Mouse (Mus musculus) hindbrain, embryonic 12.5 days (tissue): ENCODE measurements around the gene Ttc24. TPM values are rescaled to one million over a fixed set of nuclear protein-coding genes. Genes with fewer than 3 reads are reported as not detected.

Source experiments
- ATAC-seq: fragments of 200-750 bp; cut with Nextera tagmentation; 2 replicates; pipeline ENCODE4 v1.8.0; 2017; ENCODE audit warnings: moderate TSS enrichment; ENCODE audit not compliant: low FRiP score
- H3K27ac ChIP-seq: fragments of 300-500 bp; sonication (generic); 2 replicates; pipeline ENCODE4 v1.5.1; 2016; ENCODE audit warnings: mild to moderate bottlenecking
- H3K27me3 ChIP-seq: fragments of 300-500 bp; sonication (generic); 2 replicates; pipeline ENCODE4 v1.6.1; 2016; ENCODE audit warnings: mild to moderate bottlenecking
- H3K36me3 ChIP-seq: fragments of 300-500 bp; sonication (generic); 2 replicates; pipeline ENCODE4 v1.6.1; 2016; ENCODE audit warnings: mild to moderate bottlenecking
- H3K4me1 ChIP-seq: fragments of 300-500 bp; sonication (generic); 2 replicates; pipeline ENCODE4 v1.6.1; 2016
- H3K4me2 ChIP-seq: fragments of 300-500 bp; sonication (generic); replicated peaks from 2 replicates; pipeline ENCODE4 v1.6.1; 2016; ENCODE audit warnings: mild to moderate bottlenecking
- H3K4me3 ChIP-seq: fragments of 300-500 bp; sonication (generic); 2 replicates; pipeline ENCODE4 v1.5.1; 2016; ENCODE audit warnings: mild to moderate bottlenecking
- H3K9ac ChIP-seq: fragments of 300-500 bp; sonication (generic); 2 replicates; pipeline ENCODE4 v1.6.1; 2016; ENCODE audit warnings: mild to moderate bottlenecking, moderate library complexity
- H3K9me3 ChIP-seq: fragments of 300-500 bp; sonication (generic); replicated peaks from 2 replicates; pipeline ENCODE4 v1.6.1; 2016; ENCODE audit warnings: mild to moderate bottlenecking
- WGBS: fragments of 180-500 bp; shearing (Covaris S2); methylation state at CpG from one replicate; pipeline ENCODE4 v1.1.7; 2016; 5-methylcytosine and 5-hydroxymethylcytosine counted together
- polyA plus RNA-seq: library from polyadenylated mRNA; unstranded; fragments of >200 nt; fragmentation: Nextera tagmentation; extraction: Ambion mirVana; gene quantifications from 2 replicates; pipeline ENCODE4 v1.2.1, GENCODE M21; 2016

Ttc24 gene
- polyA plus RNA-seq, 1 experiment from 2014 or later: 0.36 TPM

GRCm38 (mm10) chr3:88097666-88098065 lies 19.6 kb upstream of the Ttc24 start:
- H3K27ac ChIP-seq: no peak overlapping the region
- 86% methylated on average over 6 of the region's 6 CpGs for WGBS
- H3K4me3 ChIP-seq: no peak overlapping the region
- H3K36me3 ChIP-seq: peaks cover 52% of the 10 kb centered on the region
- ATAC-seq: no peak
- H3K9ac ChIP-seq: no peak overlapping the region
- no peaks in the 10 kb centered on the region for H3K9me3 ChIP-seq
- no peaks in the 10 kb centered on the region for H3K4me1 ChIP-seq
- H3K4me2 ChIP-seq: no peak overlapping the region
- no peaks in the 10 kb centered on the region for H3K27me3 ChIP-seq

- 84% methylated on average over 5 of the region's 5 CpGs for WGBS
- H3K9me3 ChIP-seq: no peaks in the 10 kb centered on the region
- no peak overlapping the region for H3K9ac ChIP-seq
- H3K27ac ChIP-seq: no peak overlapping the region; the same call in 1 of the 2 replicates
- no peaks in the 10 kb centered on the region for H3K27me3 ChIP-seq
- H3K4me3 ChIP-seq: no peak overlapping the region
- no peaks in the 10 kb centered on the region for H3K4me1 ChIP-seq
- no peak overlapping the region for H3K4me2 ChIP-seq
- peaks cover 51% of the 10 kb centered on the region for H3K36me3 ChIP-seq
- no peak for ATAC-seq
Observed at GRCm38 (mm10) chr3:88094126-88094525, 16.0 kb upstream of the Ttc24 start.

GRCm38 (mm10) chr3:88090616-88091015 lies 12.5 kb upstream of the Ttc24 start:
- 93% methylated on average over 6 of the region's 6 CpGs for WGBS
- Histone ChIP-seq H3K36me3 (peaks cover 32% of the 10 kb centered on the region), H3K4me2 (no peak overlapping the region), H3K9ac (peak overlapping the region; percentile 18; the same call in 1 of the 2 replicates), H3K4me3 (no peak overlapping the region), H3K27me3 (no peaks in the 10 kb centered on the region), H3K27ac (no peak overlapping the region), H3K9me3 (no peaks in the 10 kb centered on the region), H3K4me1 (no peaks in the 10 kb centered on the region)
- ATAC-seq: no peak

GRCm38 (mm10) chr3:88090106-88090505 lies 12.0 kb upstream of the Ttc24 start:
- H3K9ac ChIP-seq: peak overlapping the region; percentile 18; the same call in 1 of the 2 replicates
- no peak overlapping the region for H3K4me2 ChIP-seq
- no peak overlapping the region for H3K27ac ChIP-seq
- peaks cover 32% of the 10 kb centered on the region for H3K36me3 ChIP-seq
- no peak for ATAC-seq
- no peaks in the 10 kb centered on the region for H3K4me1 ChIP-seq
- no peaks in the 10 kb centered on the region for H3K27me3 ChIP-seq
- 97% methylated on average over 7 of the region's 7 CpGs for WGBS
- H3K4me3 ChIP-seq: no peak overlapping the region
- no peaks in the 10 kb centered on the region for H3K9me3 ChIP-seq

- Histone ChIP-seq H3K27ac (no peak overlapping the region), H3K27me3 (no peaks in the 10 kb centered on the region), H3K9ac (no peak overlapping the region), H3K4me1 (peaks cover 5% of the 10 kb centered on the region), H3K9me3 (no peaks in the 10 kb centered on the region), H3K4me3 (no peak overlapping the region), H3K4me2 (no peak overlapping the region), H3K36me3 (peaks cover 30% of the 10 kb centered on the region)
- WGBS: 87% methylated on average over 1 of the region's 1 CpGs
- no peak for ATAC-seq
Observed at GRCm38 (mm10) chr3:88087688-88088087, 9.6 kb upstream of the Ttc24 start.

- peaks cover 13% of the 10 kb centered on the region for H3K4me1 ChIP-seq
- H3K9me3 ChIP-seq: no peaks in the 10 kb centered on the region
- H3K36me3 ChIP-seq: peaks cover 8% of the 10 kb centered on the region
- ATAC-seq: no peak
- 91% methylated on average over 3 of the region's 9 CpGs for WGBS
- no peak overlapping the region for H3K27ac ChIP-seq
- H3K9ac ChIP-seq: no peak overlapping the region
- H3K4me3 ChIP-seq: no peak overlapping the region
- no peak overlapping the region for H3K4me2 ChIP-seq
- H3K27me3 ChIP-seq: no peaks in the 10 kb centered on the region
Observed at GRCm38 (mm10) chr3:88085459-88085858, 7.4 kb upstream of the Ttc24 start.

- Histone ChIP-seq H3K4me1 (peaks cover 13% of the 10 kb centered on the region), H3K36me3 (peaks cover 3% of the 10 kb centered on the region; the same call in 1 of the 2 replicates), H3K9ac (no peak overlapping the region), H3K27ac (no peak overlapping the region), H3K27me3 (no peaks in the 10 kb centered on the region), H3K4me3 (no peak overlapping the region), H3K4me2 (no peak overlapping the region), H3K9me3 (no peaks in the 10 kb centered on the region)
- 92% methylated on average over 2 of the region's 2 CpGs for WGBS
- no peak for ATAC-seq
Observed at GRCm38 (mm10) chr3:88084001-88084400, 5.9 kb upstream of the Ttc24 start.

- Histone ChIP-seq H3K27ac (no peak overlapping the region), H3K9ac (no peak overlapping the region), H3K4me2 (peak overlapping the region; percentile 82), H3K27me3 (0 out of 2 replicates have a peak, but pooled peaks cover 3% of the 10 kb centered on the region), H3K9me3 (no peaks in the 10 kb centered on the region), H3K4me3 (peak overlapping the region; percentile 50), H3K36me3 (peaks cover 3% of the 10 kb centered on the region; the same call in 1 of the 2 replicates), H3K4me1 (peaks cover 13% of the 10 kb centered on the region)
- no peak for ATAC-seq
- WGBS: 16% methylated on average over 4 of the region's 4 CpGs
Observed at GRCm38 (mm10) chr3:88082663-88083062, 4.6 kb upstream of the Ttc24 start.

GRCm38 (mm10) chr3:88082224-88082618 lies 4.1 kb upstream of the Ttc24 start:
- ATAC-seq: no peak
- Histone ChIP-seq H3K9ac (peak overlapping the region; percentile 58), H3K4me3 (peak overlapping the region; percentile 50), H3K4me1 (peaks cover 13% of the 10 kb centered on the region), H3K36me3 (peaks cover 3% of the 10 kb centered on the region; the same call in 1 of the 2 replicates), H3K9me3 (no peaks in the 10 kb centered on the region), H3K4me2 (peak overlapping the region; percentile 82), H3K27me3 (0 out of 2 replicates have a peak, but pooled peaks cover 3% of the 10 kb centered on the region), H3K27ac (no peak overlapping the region)
- 2% methylated on average over 13 of the region's 13 CpGs for WGBS

GRCm38 (mm10) chr3:88081345-88082223 lies 3.5 kb upstream of the Ttc24 start, which contains the start of gene Iqgap3:
Gene Iqgap3, plus strand, starts transcription at chr3:88081971.
- peak within 1 kb of the TSS; percentile 82 for H3K4me2 ChIP-seq
- peak; percentile 90 for ATAC-seq
- peak within 1 kb of the TSS; percentile 58 for H3K9ac ChIP-seq
- H3K27ac ChIP-seq: peak within 1 kb of the TSS; percentile 40; the same call in 1 of the 2 replicates
- peaks cover 3% of the 10 kb centered on the region; the same call in 1 of the 2 replicates for H3K36me3 ChIP-seq
- 0 out of 2 replicates have a peak, but pooled peaks cover 3% of the 10 kb centered on the region for H3K27me3 ChIP-seq
- H3K4me3 ChIP-seq: peak within 1 kb of the TSS; percentile 50
- no peaks in the 10 kb centered on the region for H3K9me3 ChIP-seq
- H3K4me1 ChIP-seq: peaks cover 13% of the 10 kb centered on the region
- 20% methylated on average over 33 of the region's 33 CpGs for WGBS

- Histone ChIP-seq H3K4me3 (no peak overlapping the region), H3K4me2 (no peak overlapping the region), H3K27ac (no peak overlapping the region), H3K4me1 (peaks cover 5% of the 10 kb centered on the region), H3K36me3 (no peaks in the 10 kb centered on the region), H3K9ac (no peak overlapping the region), H3K27me3 (0 out of 2 replicates have a peak, but pooled peaks cover 3% of the 10 kb centered on the region), H3K9me3 (no peaks in the 10 kb centered on the region)
- no peak for ATAC-seq
- WGBS: 45% methylated on average over 8 of the region's 8 CpGs
Observed at GRCm38 (mm10) chr3:88077441-88077840, 663 bp downstream of the Ttc24 start.

GRCm38 (mm10) chr3:88074766-88075165 lies 3.3 kb downstream of the Ttc24 start:
- 80% methylated on average over 8 of the region's 8 CpGs for WGBS
- Histone ChIP-seq H3K9ac (no peak overlapping the region), H3K4me1 (no peaks in the 10 kb centered on the region), H3K27me3 (peaks cover 12% of the 10 kb centered on the region), H3K4me3 (no peak overlapping the region), H3K27ac (no peak overlapping the region), H3K9me3 (no peaks in the 10 kb centered on the region), H3K36me3 (no peaks in the 10 kb centered on the region), H3K4me2 (no peak overlapping the region)
- no peak for ATAC-seq
